Mouse (Mus musculus) MEL-GATA-1-ER (cell line): ENCODE data around the gene Gm20498.

Experiments used
- DNase-seq: peaks from one replicate; pipeline ENCODE4 v3.0.0-alpha.2; 2012; ENCODE audit warnings: low read depth; ENCODE audit errors: extremely low read depth

Gene Gm20498

GRCm38 (mm10) chr12:81332875-81333421 is 199.8 kb downstream of the Gm20498 start, which contains the start of gene Slc8a3:
Gene Slc8a3 (minus strand): TSS chr12:81333180.
- no peak for DNase-seq

DNA sequence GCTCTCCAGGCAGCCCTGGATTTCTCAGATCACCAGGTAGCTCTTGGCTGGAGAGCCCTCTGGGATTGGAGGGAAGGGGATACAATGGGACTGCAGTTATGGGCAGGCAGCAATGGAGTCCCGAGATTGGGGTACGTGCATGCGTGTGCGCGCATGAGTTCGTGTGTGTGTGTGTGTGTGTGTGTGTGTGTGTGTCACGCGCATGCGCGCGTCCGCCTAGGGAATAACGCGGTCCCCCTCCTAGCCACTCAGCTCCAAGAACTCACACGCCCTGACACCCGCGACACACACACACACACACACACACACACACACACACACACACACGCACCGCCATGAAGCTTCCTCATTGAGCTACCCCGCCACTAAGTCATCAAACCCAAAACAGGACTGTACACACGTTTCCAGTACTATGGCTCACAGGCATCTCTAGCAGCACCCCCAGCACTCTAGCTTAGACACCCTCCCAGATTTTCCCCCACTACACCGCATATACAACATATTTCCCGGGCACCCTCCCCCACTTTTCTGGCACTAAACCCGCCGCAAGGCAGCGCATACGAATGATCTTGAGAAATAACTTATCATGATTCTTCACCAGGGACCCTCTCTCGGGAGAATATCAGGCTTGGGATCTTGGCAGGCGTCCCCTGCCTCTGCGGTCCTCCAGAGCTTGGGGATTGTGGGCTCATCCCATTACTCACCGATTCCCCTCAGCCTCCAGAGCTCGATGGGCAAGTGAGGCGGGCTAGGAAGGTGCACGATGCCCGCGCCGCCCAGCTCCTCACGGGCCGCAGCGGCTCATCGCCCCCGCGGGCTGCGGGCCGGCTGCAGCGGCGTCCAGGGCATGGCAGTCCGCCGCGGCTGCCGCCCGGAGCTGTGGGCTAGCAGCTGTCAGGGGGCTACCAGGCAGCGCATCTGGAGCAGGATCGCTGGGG is 200.5 kb downstream of the Gm20498 start:
- DNase-seq = no peak

GRCm38 (mm10) chr12:81331046-81331638 is 201.6 kb downstream of the Gm20498 start:
- DNase-seq = no peak

- no peak for DNase-seq
Measured at GRCm38 (mm10) chr12:81324991-81325390, 207.7 kb downstream of the Gm20498 start.

GRCm38 (mm10) chr12:81324116-81324515 is 208.6 kb downstream of the Gm20498 start:
- DNase-seq = no peak

GRCm38 (mm10) chr12:81321021-81321420 is 211.7 kb downstream of the Gm20498 start:
- no peak for DNase-seq

DNA sequence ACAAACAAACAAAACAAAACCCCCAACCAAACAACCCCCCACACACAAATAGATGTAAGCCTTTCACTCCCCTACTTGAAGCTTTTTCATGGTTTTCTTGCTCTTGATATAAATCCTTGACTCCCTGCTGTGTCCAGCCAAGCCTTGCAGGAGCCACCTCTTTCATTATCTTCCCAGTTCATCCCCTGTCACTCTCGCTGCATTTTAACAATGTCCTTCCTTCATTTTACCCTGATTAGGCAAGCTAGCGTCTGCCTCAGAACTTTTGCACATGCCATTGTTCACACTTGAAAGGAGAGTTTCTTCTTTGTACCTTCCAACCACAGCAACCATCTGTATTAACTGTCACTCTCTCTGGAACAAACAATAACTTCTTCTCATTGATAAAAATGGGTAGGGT is 214.9 kb downstream of the Gm20498 start:
- DNase-seq = no peak

- DNase-seq = no peak
Measured at GRCm38 (mm10) chr12:81315953-81316352, 216.8 kb downstream of the Gm20498 start.
